Mouse (Mus musculus) embryonic fibroblast, embryonic 13.5 days (primary cell): ENCODE data around the gene Zfyve28. TPM values are rescaled to one million over a fixed set of nuclear protein-coding genes. Genes with fewer than 3 reads are reported as not detected.

Experiments
- H3K27ac ChIP-seq: 2 replicates; pipeline ENCODE4 v1.5.1; 2012; ENCODE audit warnings: low read length, control low read depth, inconsistent platforms; ENCODE audit not compliant: insufficient read depth
- H3K4me1 ChIP-seq: 2 replicates; pipeline ENCODE4 v1.6.1; 2011; ENCODE audit warnings: low read length; ENCODE audit not compliant: control insufficient read depth, insufficient read depth
- H3K4me3 ChIP-seq: 2 replicates; pipeline ENCODE4 v1.5.1; 2011; ENCODE audit warnings: mild to moderate bottlenecking, control low read depth, low read length; ENCODE audit not compliant: insufficient read depth
- CTCF ChIP-seq: IDR thresholded peaks from 2 replicates; pipeline ENCODE4 v1.5.1; 2011; ENCODE audit warnings: mild to moderate bottlenecking, control low read depth, low read length, moderate library complexity, borderline replicate concordance; ENCODE audit not compliant: insufficient read depth
- POLR2A ChIP-seq: IDR thresholded peaks from 2 replicates; pipeline ENCODE4 v1.6.1; 2011; ENCODE audit warnings: low read depth, mild to moderate bottlenecking, control low read depth, low read length, moderate library complexity
- polyA plus RNA-seq: library from polyadenylated mRNA; stranded (reverse); fragments of >200 nt; gene quantifications from 2 replicates; pipeline ENCODE4 v1.2.4, GENCODE M21; 2011; ENCODE audit warnings: low read depth; ENCODE audit not compliant: missing spikeins, insufficient read length

Zfyve28 gene
- polyA plus RNA-seq, 1 experiment, result 1.0 TPM

DNA sequence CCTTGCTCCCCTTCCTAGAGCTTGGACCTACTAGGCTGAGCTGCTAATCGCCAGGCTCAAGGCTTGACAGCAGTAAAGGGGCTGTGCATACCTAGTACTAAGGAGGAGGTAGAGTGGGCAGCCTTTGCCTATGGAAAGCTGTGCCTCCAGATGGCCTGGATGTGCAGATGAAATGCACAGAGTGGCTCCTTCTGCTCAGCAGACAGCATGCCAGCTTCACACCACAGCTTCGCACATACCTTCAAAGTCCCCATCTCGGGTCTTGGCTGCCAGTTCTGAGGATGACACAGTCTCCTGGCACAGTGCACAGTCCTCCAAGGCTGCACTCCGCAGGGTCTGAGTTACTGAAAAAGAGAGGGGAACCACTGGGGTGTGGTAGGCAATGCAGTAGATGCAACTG, 91.0 kb downstream of the Zfyve28 start:
- Histone ChIP-seq H3K27ac (no peak overlapping the region), H3K4me3 (no peak overlapping the region), H3K4me1 (no peaks in the 10 kb centered on the region)
- TF ChIP-seq CTCF (no peak), POLR2A (no peak)

DNA sequence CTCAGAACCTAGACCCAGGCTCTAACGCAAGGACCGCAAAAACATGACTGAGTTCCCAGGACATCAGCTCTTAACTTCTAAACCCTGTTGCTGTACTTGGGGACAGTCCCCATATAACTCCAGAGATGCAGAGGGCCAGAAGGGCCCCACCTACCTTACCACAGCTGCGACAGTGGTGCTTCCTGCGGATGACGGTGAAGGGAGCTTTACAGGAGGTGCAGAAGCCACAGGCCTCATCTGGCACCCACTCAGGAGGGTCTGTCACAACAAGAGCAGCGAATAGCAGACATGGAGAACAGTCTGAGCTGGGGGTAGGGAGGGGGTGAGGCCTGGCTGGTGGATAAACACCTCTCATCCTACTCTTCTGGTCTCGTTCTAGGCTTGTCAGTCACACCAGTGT, 91.8 kb downstream of the Zfyve28 start:
- Histone ChIP-seq H3K4me1 (no peaks in the 10 kb centered on the region), H3K27ac (no peak overlapping the region), H3K4me3 (no peak overlapping the region)
- TF ChIP-seq CTCF, result no peak
- TF ChIP-seq POLR2A, result no peak

DNA sequence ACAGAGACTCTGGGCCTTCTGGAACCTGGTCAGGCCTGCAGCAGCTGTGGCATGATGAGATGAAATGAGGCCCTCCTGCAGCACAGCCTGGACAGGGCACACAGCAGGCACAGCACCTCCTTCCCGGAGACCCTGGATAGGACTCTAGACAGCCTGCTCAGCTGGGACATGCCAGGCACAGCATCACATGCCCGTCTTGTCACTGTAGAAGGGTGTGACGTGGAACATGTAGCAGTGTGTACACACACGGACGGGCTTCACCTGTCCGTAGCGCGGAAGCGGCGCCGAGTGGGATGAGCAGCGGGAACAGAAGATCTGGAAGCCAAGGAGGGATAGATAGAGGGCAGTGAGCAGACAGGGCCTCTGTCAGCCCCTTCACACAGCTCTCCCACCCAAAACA, 92.5 kb downstream of the Zfyve28 start:
- Histone ChIP-seq H3K4me1 (no peaks in the 10 kb centered on the region), H3K27ac (no peak overlapping the region), H3K4me3 (no peak overlapping the region)
- TF ChIP-seq CTCF (no peak), POLR2A (no peak)

DNA sequence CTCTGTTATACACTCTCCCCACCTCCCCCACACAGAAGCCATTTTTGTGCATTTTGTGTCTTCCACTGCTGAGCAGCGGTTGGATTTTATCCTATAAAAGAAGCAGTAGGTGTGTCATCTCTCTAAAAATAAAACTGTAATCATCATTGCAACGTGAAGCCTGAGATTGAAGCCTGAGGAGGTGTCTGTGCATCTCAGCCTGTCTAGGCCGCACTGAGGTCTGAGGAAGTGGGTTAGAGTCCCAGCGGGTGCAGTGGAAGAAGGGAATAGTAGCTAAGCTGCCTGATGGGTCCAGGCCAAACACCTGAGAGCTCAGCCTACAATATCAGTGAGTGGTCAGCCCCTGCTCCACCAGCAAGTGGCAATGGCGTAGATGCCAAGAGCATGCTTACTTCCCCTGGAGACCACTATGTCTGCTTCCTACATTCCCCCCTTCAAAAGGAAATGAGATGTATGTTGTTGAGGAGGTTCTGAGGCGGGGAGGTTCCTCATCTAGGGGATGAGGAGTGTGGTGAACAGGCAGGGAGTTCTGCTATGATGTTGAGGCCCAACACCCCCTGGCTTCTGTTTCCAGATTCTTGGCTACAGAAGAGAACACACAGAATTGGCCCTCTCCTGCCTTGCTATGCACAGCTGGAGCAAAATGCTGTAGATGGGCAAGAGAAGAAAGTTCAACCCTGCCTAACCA, 93.1 kb downstream of the Zfyve28 start:
- no peak overlapping the region for H3K4me3 ChIP-seq
- H3K4me1 ChIP-seq, result no peaks in the 10 kb centered on the region
- TF ChIP-seq POLR2A (no peak), CTCF (no peak)
- H3K27ac ChIP-seq, result no peak overlapping the region

DNA sequence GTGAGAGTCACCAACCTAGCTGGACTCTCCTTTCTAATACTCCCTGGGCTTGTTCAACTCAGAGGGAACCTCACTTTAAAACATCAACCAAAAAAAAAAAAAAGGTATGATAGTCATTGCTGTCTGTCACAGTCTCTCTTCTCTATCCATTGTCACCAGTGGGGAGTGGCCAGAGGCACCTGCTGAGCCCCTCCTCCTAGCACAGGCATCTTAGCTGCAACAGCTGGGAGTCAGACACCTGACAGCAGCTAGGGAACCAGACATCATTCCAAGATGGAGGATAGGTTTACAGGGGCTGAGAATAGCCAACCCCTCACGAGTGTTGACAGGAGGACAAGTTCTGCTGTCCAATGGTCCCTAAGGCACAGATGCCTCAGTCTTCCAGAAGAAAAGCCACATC, 93.8 kb downstream of the Zfyve28 start:
- Histone ChIP-seq H3K4me3 (no peak overlapping the region), H3K4me1 (no peaks in the 10 kb centered on the region), H3K27ac (no peak overlapping the region)
- TF ChIP-seq POLR2A (no peak), CTCF (no peak)

DNA sequence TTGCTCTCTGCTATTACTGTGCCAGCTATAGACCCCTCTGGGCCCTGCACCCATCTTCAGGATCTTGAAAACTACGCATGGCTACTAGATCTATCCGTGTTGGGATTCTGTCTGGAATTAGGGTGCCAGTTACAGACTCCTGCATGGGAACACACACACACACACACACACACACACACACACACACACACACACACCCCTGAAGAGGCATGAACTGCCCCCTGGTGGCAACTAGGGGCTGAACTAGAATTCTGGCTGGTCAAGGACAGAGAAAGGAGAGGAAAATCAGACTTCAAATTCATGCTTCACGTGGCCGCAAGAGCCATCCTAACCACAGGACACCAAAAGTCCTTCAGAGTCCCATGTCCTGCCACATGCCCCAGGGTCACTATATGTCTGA, 96.4 kb downstream of the Zfyve28 start:
- no peak overlapping the region for H3K27ac ChIP-seq
- TF ChIP-seq POLR2A (no peak), CTCF (no peak)
- 0 out of 2 replicates have a peak, but pooled peaks cover 3% of the 10 kb centered on the region for H3K4me1 ChIP-seq
- no peak overlapping the region for H3K4me3 ChIP-seq

DNA sequence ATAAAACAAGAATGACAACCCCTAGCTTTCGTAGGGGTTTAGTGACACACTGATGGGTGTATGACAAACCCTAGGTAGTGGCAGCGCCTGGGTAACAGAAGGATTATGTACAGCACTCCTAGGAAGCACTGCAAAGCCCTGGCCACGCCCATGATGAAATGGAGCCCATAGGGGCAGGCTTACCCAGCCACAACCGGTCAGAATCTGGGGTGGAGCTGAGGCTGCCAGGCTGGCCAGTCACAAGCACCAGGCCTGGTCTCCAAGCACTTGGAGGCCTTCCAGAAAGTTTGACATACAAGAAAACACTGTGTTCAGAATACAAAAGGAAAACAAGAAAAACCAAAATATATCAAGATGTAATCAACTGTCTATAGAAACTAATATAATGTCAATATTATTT, 97.2 kb downstream of the Zfyve28 start:
- no peak overlapping the region for H3K27ac ChIP-seq
- no peak overlapping the region for H3K4me3 ChIP-seq
- 0 out of 2 replicates have a peak, but pooled peaks cover 3% of the 10 kb centered on the region for H3K4me1 ChIP-seq
- TF ChIP-seq CTCF (no peak), POLR2A (no peak)

DNA sequence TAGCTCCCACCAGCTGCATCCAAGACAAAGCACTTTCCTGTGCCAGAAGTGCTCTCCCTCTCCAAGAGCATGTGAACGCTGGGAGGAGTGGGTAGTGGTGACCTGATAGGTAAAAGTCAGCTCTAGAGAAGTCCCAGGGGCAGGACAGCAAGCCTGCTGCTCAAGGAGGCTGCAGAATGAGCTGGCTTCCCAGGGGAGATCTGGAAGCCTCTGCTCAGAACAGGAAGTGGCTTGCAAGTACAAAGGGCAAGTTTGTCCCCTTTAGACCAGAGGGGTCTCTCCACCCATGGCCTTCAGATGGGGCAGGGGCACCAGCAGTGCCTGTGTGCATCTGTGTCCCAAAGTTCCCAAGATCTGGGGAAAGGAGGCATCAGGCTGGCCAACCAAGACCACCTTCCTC, 98.7 kb downstream of the Zfyve28 start:
- 0 out of 2 replicates have a peak, but pooled peaks cover 3% of the 10 kb centered on the region for H3K4me1 ChIP-seq
- no peak overlapping the region for H3K27ac ChIP-seq
- no peak overlapping the region for H3K4me3 ChIP-seq
- TF ChIP-seq CTCF (no peak), POLR2A (no peak)

DNA sequence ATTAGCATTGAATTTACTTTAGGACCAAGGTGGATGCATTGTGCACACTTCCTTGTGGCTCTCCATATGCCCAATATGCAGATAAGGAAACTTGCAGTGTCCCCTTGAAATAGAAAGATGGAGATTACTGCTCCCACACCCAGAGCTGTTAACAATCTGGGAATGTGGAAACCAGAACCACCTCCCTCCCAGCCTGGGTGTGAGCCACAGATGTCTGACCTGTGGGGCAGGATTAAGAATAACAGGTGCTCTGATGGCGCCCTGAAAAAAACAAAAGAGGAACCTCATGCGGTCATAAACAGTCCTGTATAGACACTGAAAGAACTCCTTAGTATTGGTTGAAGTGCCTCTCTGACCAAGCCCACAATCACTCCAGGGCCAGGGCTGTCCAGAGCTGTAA, 99.4 kb downstream of the Zfyve28 start:
- no peak overlapping the region for H3K27ac ChIP-seq
- peak overlapping the region; percentile 71; the same call in 1 of the 2 replicates for H3K4me3 ChIP-seq
- 0 out of 2 replicates have a peak, but pooled peaks cover 3% of the 10 kb centered on the region for H3K4me1 ChIP-seq
- TF ChIP-seq CTCF, result no peak
- TF ChIP-seq POLR2A, result peak; percentile 2; the same call in 1 of the 2 replicates

DNA sequence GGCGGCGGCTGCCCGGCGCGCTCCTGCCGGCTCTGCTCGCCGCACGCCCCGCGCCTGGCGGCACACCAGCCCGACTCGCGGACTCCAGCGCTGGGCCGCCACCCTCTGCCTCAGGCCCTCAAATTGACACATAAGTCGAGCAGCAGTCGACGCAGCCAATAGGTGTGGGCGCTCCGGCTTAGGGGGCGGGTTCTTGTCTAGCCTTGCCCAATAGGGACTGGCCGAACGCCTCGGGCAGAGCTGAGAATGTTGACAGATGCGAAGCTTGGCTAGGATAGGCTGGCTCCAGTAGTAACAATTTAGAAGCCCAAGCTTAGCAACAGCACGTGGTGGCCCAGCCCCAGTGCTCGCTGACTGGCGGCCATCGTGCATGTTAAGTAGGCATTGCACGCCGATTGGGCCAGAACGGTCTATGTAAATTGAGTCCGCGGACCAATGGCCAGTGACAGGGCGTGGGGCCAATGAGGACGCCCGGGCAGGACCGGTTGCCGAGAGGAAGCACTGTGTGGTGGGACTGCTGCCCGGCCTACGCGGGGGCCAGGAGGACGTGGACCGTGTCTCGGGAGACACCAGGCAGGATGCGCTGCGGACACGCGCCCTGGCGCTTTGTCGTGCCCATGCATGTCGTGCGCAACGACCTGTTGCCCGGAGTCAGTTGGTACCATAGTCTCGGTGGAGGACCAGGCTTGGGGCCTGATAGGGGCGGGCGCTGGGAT, 100.5 kb downstream of the Zfyve28 start, which contains the start of gene Mxd4:
Mxd4 (minus strand) TSS at position 120 of the 716 bp plus-strand sequence.
- TF ChIP-seq POLR2A, result peak; percentile 99
- TF ChIP-seq CTCF, result no peak
- peak within 1 kb of the TSS; percentile 75 for H3K4me3 ChIP-seq
- H3K4me1 ChIP-seq, result 0 out of 2 replicates have a peak, but pooled peaks cover 3% of the 10 kb centered on the region
- H3K27ac ChIP-seq, result peak within 1 kb of the TSS; percentile 81
